Mouse (Mus musculus) forebrain, embryonic 10.5 days (tissue): ENCODE results near the gene Snip1. TPM values are rescaled to one million over a fixed set of nuclear protein-coding genes. Genes with fewer than 3 reads are reported as not detected.

ENCODE experiments used
- DNase-seq: peaks from one replicate; pipeline ENCODE4 v3.0.0-alpha.2; 2017; ENCODE audit warnings: low spot score; ENCODE audit errors: extremely low spot score
- H3K27ac ChIP-seq: fragments of 300-500 bp; sonication (generic); 2 replicates; pipeline ENCODE4 v1.5.1; 2016; ENCODE audit warnings: mild to moderate bottlenecking
- H3K27me3 ChIP-seq: fragments of 300-500 bp; sonication (generic); 2 replicates; pipeline ENCODE4 v1.6.1; 2016; ENCODE audit warnings: mild to moderate bottlenecking; ENCODE audit not compliant: poor library complexity, severe bottlenecking
- H3K36me3 ChIP-seq: fragments of 300-500 bp; sonication (generic); replicated peaks from 2 replicates; pipeline ENCODE4 v1.6.1; 2016; ENCODE audit warnings: mild to moderate bottlenecking, moderate library complexity
- H3K4me1 ChIP-seq: fragments of 300-500 bp; sonication (generic); 2 replicates; pipeline ENCODE4 v1.6.1; 2016
- H3K4me3 ChIP-seq: fragments of 300-500 bp; sonication (generic); 2 replicates; pipeline ENCODE4 v1.5.1; 2016; ENCODE audit warnings: mild to moderate bottlenecking, moderate library complexity
- H3K9me3 ChIP-seq: fragments of 300-500 bp; sonication (generic); 2 replicates; pipeline ENCODE4 v1.6.1; 2016; ENCODE audit warnings: mild to moderate bottlenecking, moderate library complexity
- WGBS: fragments of 180-500 bp; shearing (Covaris S2); methylation state at CpG from one replicate; pipeline ENCODE4 v1.1.7; 2016; 5-methylcytosine and 5-hydroxymethylcytosine counted together
- polyA plus RNA-seq: library from polyadenylated mRNA; unstranded; fragments of >200 nt; fragmentation: Nextera tagmentation; extraction: Ambion mirVana; gene quantifications from 2 replicates; pipeline ENCODE4 v1.2.1, GENCODE M21; 2016

The Snip1 gene
- polyA plus RNA-seq: 28.5 and 30.8 TPM in 2 replicates

DNA sequence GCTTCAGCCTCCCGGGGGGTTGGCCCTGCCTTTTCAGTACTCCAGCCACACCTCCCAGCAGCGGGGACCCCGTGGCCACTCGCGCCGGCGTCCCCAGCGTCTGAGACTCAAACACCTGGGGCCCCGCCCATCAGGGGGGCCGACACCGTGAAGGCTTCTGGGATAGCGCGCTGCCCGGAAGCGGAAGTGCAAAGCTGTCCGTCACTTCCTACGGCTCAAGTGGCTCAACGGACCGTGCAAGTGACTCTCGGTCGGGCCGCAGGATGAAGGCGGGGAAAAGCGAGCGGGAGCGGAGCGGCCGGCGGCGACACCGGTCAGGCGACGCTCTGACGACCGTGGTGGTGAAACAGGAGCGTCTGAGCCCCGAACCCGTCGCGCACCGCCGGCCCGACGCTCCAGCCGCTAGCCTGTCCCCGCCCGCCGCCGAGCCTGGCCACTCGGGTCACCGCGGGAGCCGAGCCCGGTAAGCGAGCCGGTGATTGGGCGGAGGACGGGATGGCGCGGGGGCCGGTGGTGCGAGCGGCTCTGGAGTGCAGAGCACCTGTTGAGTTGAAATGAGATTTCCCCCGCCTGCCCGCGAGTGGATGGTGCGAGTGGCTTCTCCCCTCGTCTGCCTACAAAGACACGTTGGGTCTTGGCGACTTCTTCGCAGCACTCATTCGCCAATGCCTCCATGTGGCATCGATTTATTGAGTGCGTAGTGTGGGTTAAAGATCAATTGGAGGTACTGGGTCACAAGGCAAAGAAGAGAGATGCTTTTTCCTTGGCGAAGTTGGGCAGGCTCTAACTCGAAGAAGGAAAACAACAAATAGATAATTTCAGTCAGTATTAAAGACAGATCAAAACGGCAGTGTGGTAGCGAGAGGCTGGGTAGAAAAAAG lies at the start of gene Snip1:
Snip1 (plus strand) TSS at position 183 of the 881 bp plus-strand sequence.
- H3K4me1 ChIP-seq: peaks cover 28% of the 10 kb centered on the region
- 1% methylated on average over 78 of the region's 78 CpGs for WGBS
- H3K27me3 ChIP-seq: no peaks in the 10 kb centered on the region; the same call in 1 of the 2 replicates
- H3K4me3 ChIP-seq: peak within 1 kb of the TSS; percentile 94
- H3K27ac ChIP-seq: peak within 1 kb of the TSS; percentile 87
- H3K9me3 ChIP-seq: no peaks in the 10 kb centered on the region
- peak; percentile 94 for DNase-seq
- H3K36me3 ChIP-seq: peaks cover 38% of the 10 kb centered on the region

- H3K27ac ChIP-seq: no peak overlapping the region
- peaks cover 4% of the 10 kb centered on the region; the same call in 1 of the 2 replicates for H3K27me3 ChIP-seq
- no peak overlapping the region for H3K4me3 ChIP-seq
- H3K9me3 ChIP-seq: no peaks in the 10 kb centered on the region
- no peaks in the 10 kb centered on the region for H3K36me3 ChIP-seq
- 82% methylated on average over 11 of the region's 11 CpGs for WGBS
- no peak for DNase-seq
- H3K4me1 ChIP-seq: peaks cover 7% of the 10 kb centered on the region; the same call in 1 of the 2 replicates
These were observed 49.0 kb upstream of the Snip1 start for GRCm38 (mm10) chr4:125017431-125017830.

- WGBS: 37% methylated on average over 11 of the region's 11 CpGs
- Histone ChIP-seq H3K4me3 (no peak overlapping the region), H3K27ac (no peak overlapping the region), H3K4me1 (peaks cover 7% of the 10 kb centered on the region; the same call in 1 of the 2 replicates), H3K9me3 (no peaks in the 10 kb centered on the region), H3K36me3 (no peaks in the 10 kb centered on the region), H3K27me3 (peaks cover 8% of the 10 kb centered on the region)
- no peak for DNase-seq
These were observed 45.5 kb upstream of the Snip1 start for GRCm38 (mm10) chr4:125020780-125021538.

DNA sequence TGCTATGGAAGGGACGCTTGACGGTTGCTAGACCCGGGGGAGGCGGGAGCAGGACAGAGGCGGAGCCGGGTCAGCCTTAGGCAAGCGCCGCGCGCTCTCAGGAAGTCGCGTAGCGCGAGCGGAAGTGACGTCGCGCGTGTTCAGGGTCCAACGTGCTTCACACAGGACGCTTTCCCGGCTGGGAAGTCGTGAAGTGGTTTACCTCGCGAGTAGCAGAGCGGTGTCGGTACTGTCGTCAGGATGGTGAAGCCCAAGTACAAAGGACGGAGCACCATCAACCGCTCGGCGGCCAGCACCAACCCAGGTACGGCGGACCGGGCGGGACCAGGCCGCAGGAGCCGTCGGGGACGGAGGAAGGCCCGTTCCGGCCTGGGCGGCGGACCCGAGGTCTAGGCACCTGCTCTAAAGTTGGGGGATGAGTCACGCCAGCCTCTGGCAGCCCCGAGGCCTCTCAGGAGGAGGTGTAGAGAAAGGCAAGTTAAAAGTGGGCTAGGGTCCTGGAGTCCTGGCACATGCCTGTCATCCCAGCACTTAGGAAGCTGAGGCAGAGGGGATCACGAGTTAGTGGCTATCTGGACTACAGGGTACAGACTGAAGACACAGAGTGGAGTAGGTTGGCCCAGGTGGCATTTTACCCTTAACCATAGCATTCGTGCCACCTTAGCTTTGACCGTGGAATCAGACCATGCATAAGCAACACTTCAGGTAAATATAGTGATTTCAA lies 36.4 kb upstream of the Snip1 start:
- H3K9me3 ChIP-seq: no peaks in the 10 kb centered on the region
- H3K36me3 ChIP-seq: peaks cover 37% of the 10 kb centered on the region
- peak; percentile 97 for DNase-seq
- peaks cover 21% of the 10 kb centered on the region for H3K4me1 ChIP-seq
- H3K27ac ChIP-seq: peak overlapping the region; percentile 88
- H3K4me3 ChIP-seq: peak overlapping the region; percentile 90
- peaks cover 5% of the 10 kb centered on the region; the same call in 1 of the 2 replicates for H3K27me3 ChIP-seq
- WGBS: under 1% methylated on average over 50 of the region's 50 CpGs

DNA sequence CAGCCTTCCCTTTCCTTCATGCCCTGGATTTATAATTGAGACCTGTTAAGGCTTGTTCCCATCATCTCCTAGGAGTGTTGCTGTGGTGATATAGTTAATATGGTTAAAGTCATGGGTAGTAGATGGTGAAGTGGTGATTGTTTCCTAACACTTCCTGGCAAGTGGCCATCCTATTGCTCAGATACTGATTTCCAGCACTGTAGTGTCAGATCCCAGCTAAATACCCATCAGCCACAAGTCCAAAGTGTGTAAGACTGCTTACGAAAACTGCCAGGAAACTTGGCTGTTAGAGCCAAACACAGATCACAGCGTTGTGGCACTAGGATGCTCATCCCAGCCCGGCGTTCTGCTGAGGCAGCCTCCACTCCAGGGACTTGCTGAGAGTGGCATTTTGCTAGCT lies 32.1 kb upstream of the Snip1 start:
- Histone ChIP-seq H3K4me3 (no peak overlapping the region), H3K27ac (no peak overlapping the region), H3K4me1 (peaks cover 19% of the 10 kb centered on the region), H3K27me3 (no peaks in the 10 kb centered on the region), H3K9me3 (no peaks in the 10 kb centered on the region), H3K36me3 (peaks cover 79% of the 10 kb centered on the region)
- DNase-seq: no peak
- WGBS: 94% methylated on average over 4 of the region's 4 CpGs

- no peak overlapping the region for H3K4me3 ChIP-seq
- H3K27me3 ChIP-seq: no peaks in the 10 kb centered on the region
- no peak overlapping the region for H3K27ac ChIP-seq
- H3K36me3 ChIP-seq: peaks cover 99% of the 10 kb centered on the region
- DNase-seq: no peak
- 91% methylated on average over 7 of the region's 7 CpGs for WGBS
- H3K9me3 ChIP-seq: no peaks in the 10 kb centered on the region
- no peaks in the 10 kb centered on the region for H3K4me1 ChIP-seq
These were observed 22.0 kb upstream of the Snip1 start for GRCm38 (mm10) chr4:125044454-125044853.

DNA sequence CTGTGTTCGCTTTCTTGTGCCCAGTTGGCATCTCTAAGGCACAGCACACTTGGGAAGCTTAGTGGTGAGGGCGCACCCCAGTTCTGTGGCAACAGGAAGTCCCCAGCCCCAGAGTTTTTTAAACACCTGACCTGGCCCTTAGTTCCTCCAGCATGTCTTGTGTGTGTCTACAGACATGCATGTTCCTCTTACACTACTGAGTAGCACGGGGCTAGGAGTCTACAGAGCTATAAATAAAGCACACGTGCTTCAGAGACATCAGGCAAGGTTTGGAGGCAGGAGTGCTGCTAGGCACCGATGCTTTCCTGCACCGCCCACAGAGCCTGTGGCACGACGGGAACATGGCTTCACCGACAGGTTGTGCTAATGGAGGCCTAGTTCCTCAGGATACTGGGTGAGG lies 11.1 kb upstream of the Snip1 start:
- Histone ChIP-seq H3K36me3 (peaks cover 59% of the 10 kb centered on the region), H3K27ac (no peak overlapping the region)

GRCm38 (mm10) chr4:125056476-125056875 lies 10.0 kb upstream of the Snip1 start:
- Histone ChIP-seq H3K36me3 (peaks cover 49% of the 10 kb centered on the region), H3K4me3 (no peak overlapping the region), H3K4me1 (peaks cover 30% of the 10 kb centered on the region), H3K27me3 (no peaks in the 10 kb centered on the region), H3K27ac (no peak overlapping the region), H3K9me3 (no peaks in the 10 kb centered on the region)
- no peak for DNase-seq
- WGBS: 69% methylated on average over 4 of the region's 4 CpGs

More for the DNA sequence above, 11.1 kb upstream of the Snip1 start:
- Histone ChIP-seq H3K4me1 (peaks cover 30% of the 10 kb centered on the region), H3K4me3 (no peak overlapping the region), H3K9me3 (no peaks in the 10 kb centered on the region), H3K27me3 (no peaks in the 10 kb centered on the region)
- WGBS: 93% methylated on average over 9 of the region's 9 CpGs
- DNase-seq: no peak

DNA sequence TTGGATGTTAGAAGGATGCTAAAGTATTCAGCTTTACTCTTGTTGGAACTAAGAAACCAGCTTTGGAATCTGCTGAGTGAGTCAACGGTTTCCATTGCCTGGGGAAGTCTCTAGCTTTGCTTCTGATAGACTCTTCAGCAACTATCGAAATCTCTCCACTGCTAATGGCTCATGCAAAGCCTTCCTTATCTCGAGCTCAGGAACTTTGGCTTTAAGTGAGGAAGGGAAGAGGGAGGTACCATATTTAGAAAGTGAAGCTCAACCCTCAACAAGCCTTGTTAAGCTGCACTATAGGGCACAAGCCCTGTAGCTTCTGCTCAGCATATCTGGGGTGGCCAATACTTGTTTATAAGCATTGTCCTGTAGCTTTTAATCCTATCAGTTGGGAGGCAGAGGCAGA lies 9.2 kb upstream of the Snip1 start:
- Histone ChIP-seq H3K9me3 (no peaks in the 10 kb centered on the region), H3K4me3 (no peak overlapping the region), H3K36me3 (peaks cover 41% of the 10 kb centered on the region), H3K27me3 (no peaks in the 10 kb centered on the region), H3K4me1 (peaks cover 30% of the 10 kb centered on the region), H3K27ac (0 out of 2 replicates have a peak overlapping the region, but pooled peaks have one; percentile 1)
- no peak for DNase-seq
- 57% methylated on average over 3 of the region's 3 CpGs for WGBS

GRCm38 (mm10) chr4:125058033-125058432 lies 8.4 kb upstream of the Snip1 start:
- WGBS: 63% methylated on average over 5 of the region's 5 CpGs
- DNase-seq: no peak
- H3K36me3 ChIP-seq: peaks cover 33% of the 10 kb centered on the region
- peaks cover 30% of the 10 kb centered on the region for H3K4me1 ChIP-seq
- 0 out of 2 replicates have a peak overlapping the region, but pooled peaks have one; percentile 1 for H3K27ac ChIP-seq
- no peaks in the 10 kb centered on the region for H3K27me3 ChIP-seq
- H3K9me3 ChIP-seq: no peaks in the 10 kb centered on the region
- H3K4me3 ChIP-seq: no peak overlapping the region

DNA sequence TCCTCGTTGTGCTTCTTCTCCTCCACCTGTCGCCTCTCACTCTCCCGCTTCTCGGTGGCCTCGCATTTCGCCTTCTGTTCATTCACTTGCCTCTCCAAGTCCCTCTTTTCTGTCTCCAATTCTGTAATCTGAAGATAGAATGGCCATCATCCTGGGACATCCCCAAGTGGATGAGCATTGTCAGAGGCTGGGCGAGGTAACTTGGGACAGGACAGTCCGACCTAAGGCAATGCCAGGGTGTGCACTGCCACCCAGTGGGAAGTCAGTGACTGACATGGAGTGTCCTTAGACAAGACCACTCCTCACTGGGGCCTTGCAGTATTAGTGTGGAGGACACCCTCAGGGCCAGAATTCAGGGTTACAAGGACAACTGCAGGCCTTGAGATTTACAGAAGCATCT lies 7.4 kb upstream of the Snip1 start:
- peak overlapping the region; percentile 41 for H3K4me3 ChIP-seq
- no peaks in the 10 kb centered on the region for H3K27me3 ChIP-seq
- H3K4me1 ChIP-seq: peaks cover 30% of the 10 kb centered on the region
- 2% methylated on average over 8 of the region's 8 CpGs for WGBS
- peak overlapping the region; percentile 40; the same call in 1 of the 2 replicates for H3K27ac ChIP-seq
- H3K36me3 ChIP-seq: peaks cover 23% of the 10 kb centered on the region
- peak; percentile 72 for DNase-seq
- no peaks in the 10 kb centered on the region for H3K9me3 ChIP-seq

GRCm38 (mm10) chr4:125063829-125064228 lies 2.6 kb upstream of the Snip1 start:
- Histone ChIP-seq H3K9me3 (no peaks in the 10 kb centered on the region), H3K27ac (no peak overlapping the region), H3K36me3 (peaks cover 9% of the 10 kb centered on the region), H3K27me3 (no peaks in the 10 kb centered on the region; the same call in 1 of the 2 replicates), H3K4me3 (no peak overlapping the region), H3K4me1 (peaks cover 33% of the 10 kb centered on the region)
- WGBS: 76% methylated on average over 8 of the region's 8 CpGs
- DNase-seq: no peak
